Mouse (Mus musculus): ENCODE results near the gene Stpg4.
A peak's percentile ranks its signal among the peaks of the same experiment; 100 is the strongest.

Stpg4 gene

GRCm38 (mm10) chr17:87427511-87427910, at the start of gene Stpg4:
Gene Stpg4 (minus strand): TSS chr17:87427741.
- DNase-seq, result peak; percentile 23

- no peak for DNase-seq
These were observed 47.8 kb upstream of the Stpg4 start for GRCm38 (mm10) chr17:87475356-87475755.

DNA sequence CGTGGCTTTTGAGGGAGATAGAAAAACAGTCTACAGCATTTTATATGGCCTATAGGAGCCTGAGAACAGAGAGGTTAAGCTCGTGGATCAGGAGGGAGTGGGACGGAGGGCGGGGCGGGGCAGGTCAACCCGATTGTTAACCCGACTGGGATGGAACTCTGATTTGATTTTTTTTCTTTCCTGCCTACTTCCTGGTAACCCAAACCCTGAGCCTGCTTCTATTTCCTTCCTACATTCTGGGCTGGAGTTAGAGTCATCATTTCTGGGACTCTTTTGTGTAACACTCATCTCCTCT, 46.9 kb upstream of the Stpg4 start:
- peak; percentile 30 for DNase-seq

DNA sequence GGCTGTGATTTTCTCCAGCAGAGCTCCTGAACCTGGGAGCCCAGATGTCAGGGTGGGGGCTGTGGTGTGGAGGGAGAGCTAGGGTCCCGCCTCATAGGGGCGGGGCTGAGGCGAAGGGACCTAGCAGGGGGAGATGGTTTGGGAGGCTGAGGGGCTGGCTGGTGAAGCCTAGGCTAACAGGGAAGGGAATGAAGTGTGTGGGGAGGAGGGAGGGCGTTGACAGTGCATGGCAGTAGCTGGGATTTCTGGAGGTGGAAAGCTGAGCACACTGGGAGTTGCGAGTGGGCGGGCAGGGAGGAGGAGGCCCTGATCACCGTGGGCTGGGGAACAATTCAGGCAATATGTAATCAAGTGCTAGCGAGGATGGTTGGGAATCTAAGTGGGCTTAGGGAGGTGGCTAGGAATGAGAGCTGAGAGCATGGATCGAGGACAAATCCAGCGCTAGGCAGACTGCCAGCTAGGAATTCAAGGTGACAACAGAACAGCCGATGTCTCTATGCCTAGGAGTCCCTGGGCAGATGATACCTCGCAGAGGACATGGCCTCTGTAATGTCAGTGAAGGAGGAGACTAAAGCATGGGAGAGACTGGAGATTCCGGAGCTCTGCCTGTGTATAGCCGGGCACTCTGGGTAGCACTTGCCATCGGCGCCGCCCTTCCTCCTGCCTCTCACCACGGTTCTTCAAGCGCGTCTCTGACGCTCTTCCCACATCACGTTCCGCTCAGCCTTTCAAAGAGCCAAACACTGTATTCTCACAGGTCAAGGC, 46.4 kb upstream of the Stpg4 start:
- peak; percentile 44 for DNase-seq

DNA sequence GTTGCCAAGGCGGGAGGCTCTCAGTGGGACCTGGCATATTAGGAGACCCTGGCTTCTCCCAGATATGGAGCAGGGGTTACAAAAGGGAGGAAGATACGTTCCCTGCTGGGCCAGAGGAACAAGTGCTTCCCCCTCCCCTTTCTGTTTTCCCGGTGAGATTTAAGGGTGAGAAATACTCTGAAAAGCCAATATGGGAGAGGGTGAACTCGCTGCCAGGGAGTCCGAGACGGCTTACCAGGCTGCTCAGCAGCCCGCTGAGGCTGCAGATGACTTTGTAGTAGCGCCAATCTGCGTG, 45.8 kb upstream of the Stpg4 start:
- no peak for DNase-seq

GRCm38 (mm10) chr17:87472879-87473278, 45.3 kb upstream of the Stpg4 start:
- DNase-seq, result no peak

- no peak for DNase-seq
These were observed 44.1 kb upstream of the Stpg4 start for GRCm38 (mm10) chr17:87471661-87472060.

DNA sequence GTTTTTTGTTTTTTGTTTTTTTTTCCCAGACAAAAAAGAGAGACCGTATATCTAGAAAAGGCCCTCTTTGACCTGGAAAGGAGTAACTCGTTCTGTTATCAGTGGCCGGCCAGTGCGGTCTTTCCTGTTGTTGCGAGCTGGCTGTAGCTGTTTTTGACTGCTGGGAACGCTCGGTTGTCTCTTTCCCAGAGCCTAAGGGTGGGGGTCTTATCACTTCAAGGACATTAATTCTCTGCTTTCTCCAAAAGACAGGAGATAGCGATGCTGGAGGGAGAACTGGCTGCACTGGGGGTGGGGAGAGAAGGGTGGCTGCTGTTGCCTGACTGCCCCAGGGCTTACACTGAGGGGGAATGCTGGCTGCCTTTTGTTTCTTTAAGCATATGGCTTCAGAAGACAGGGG, 43.3 kb upstream of the Stpg4 start:
- DNase-seq, result no peak

GRCm38 (mm10) chr17:87470282-87470681, 42.7 kb upstream of the Stpg4 start:
- DNase-seq, result no peak

GRCm38 (mm10) chr17:87469428-87469827, 41.9 kb upstream of the Stpg4 start:
- no peak for DNase-seq

GRCm38 (mm10) chr17:87468616-87469015, 41.1 kb upstream of the Stpg4 start:
- no peak for DNase-seq

DNA sequence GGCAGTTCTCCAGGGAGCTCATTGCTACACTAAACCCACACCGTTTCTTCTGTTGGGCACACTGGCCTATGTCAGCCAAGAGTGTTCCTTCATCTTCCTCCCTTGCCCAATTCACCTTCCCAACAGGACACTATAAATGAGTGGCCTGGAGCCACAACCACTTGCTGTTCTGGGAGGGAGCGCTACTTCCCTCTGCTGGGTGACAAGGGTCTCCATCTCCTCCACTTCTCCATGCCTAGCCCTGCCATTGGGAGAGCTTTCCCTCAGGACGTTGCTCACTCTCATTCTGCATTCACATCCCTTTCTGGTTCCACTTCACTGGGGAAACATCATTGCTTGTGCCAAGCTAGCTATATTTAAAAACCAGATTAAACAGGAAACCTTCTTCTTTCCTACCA, 34.0 kb upstream of the Stpg4 start:
- DNase-seq, result no peak

- DNase-seq, result peak; percentile 50
These were observed 33.3 kb upstream of the Stpg4 start for GRCm38 (mm10) chr17:87460669-87461498.

DNA sequence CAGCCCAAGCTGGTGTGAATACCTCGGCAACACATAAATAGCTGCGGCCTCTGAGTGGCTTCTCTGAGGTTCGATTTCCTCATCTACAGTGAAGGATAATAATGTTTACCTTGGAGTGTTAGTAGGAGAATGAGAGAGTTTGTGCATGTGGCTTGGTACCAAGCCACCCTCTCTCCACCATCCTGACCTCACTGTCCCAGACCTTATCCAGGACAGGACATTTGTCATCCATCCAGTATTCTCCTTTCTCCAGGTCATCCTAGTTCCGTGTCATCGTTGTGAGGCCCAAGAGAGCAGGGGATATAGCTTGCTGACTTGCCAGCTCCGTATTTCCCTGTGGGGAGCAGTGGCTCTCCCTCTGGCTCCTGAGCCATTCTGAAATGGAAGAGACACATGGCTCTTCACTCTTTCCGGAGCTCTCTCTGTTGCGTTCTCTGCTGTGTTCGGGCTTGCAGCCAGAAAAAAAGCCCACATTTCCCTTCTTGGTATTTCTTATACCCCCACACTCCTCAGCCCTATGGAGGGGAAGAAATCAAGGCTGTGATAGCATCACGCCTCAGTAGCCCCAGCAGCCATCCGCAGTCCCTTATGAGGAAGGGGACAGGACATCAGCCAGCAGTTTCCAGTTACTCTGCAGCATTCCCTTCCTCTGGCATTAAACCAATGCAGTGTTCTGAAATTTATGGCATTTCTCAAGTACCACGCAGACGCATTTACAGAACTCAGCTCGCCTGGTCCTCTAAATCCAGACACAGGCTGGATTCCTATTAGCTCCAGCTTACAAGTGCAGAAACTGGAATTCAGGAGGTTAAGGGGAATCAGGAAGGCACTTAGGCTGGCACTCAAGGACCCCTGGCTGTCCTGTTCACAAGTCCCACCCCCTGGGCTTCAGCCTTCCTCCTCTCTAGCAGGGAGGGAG, 32.5 kb upstream of the Stpg4 start:
- DNase-seq, result peak; percentile 38

GRCm38 (mm10) chr17:87458911-87459749, 31.6 kb upstream of the Stpg4 start:
- peak; percentile 64 for DNase-seq

GRCm38 (mm10) chr17:87457961-87458360, 30.4 kb upstream of the Stpg4 start:
- DNase-seq, result peak; percentile 30

- no peak for DNase-seq
These were observed 26.6 kb upstream of the Stpg4 start for GRCm38 (mm10) chr17:87454121-87454520.

GRCm38 (mm10) chr17:87453336-87453735, 25.8 kb upstream of the Stpg4 start:
- DNase-seq, result no peak

DNA sequence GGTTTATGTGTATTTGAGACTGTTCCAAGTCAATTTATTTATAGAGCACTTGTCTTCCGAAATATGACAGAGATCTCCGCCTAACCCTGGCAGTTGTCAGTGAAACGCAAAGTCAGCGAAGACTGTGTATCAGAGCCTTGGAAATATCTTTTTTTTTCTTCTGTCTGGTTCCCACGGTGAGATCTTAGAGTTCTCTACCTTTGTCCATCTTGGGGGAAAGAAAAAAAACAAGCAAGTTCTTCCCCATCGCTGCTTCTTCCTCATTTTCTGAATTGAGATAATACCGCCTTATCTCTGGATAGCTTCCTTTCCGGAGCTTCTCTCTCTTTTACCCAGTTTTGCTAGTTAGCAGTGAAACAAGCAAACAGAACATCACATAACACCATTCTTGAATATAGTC, 21.3 kb upstream of the Stpg4 start:
- no peak for DNase-seq

DNA sequence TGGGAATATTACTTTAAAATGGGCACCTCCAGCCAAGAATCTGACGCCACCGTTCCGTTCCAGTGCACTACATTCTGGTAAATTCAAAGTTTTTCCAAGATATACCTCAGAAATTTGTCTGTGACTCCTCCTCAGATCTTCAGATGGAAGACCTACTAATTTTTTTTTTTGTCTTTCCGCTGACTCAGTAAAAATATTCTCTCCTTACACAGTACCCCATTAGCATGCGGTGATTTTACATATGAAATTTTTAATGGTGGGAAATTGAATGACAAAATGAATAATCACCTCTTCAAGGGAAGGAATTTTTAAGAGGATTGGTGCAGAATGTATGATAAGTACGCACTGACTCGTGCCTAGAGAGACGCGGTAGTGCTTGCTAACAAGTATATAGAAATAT, 20.8 kb upstream of the Stpg4 start:
- no peak for DNase-seq

GRCm38 (mm10) chr17:87447612-87448200, 20.2 kb upstream of the Stpg4 start:
- no peak for DNase-seq

Measured in kidney, postnatal 10 days (tissue).